Mouse (Mus musculus) embryonic facial prominence, embryonic 11.5 days (tissue): ENCODE data around the gene Smim23. TPM values are rescaled to one million over a fixed set of nuclear protein-coding genes. Genes with fewer than 3 reads are reported as not detected.

Source experiments
- ATAC-seq: fragments of 200-750 bp; cut with Nextera tagmentation; replicated peaks from 2 replicates; pipeline ENCODE4 v1.8.0; 2017; ENCODE audit warnings: low read depth; ENCODE audit not compliant: insufficient number of reproducible peaks, low FRiP score, low TSS enrichment
- DNase-seq: peaks from one replicate; pipeline ENCODE4 v3.0.0-alpha.2; 2015; ENCODE audit warnings: low spot score
- H3K27ac ChIP-seq: fragments of 300-500 bp; sonication (generic); replicated peaks from 2 replicates; pipeline ENCODE4 v1.5.1; 2014; ENCODE audit warnings: mild to moderate bottlenecking, low read depth, low read length, control low read depth
- H3K27me3 ChIP-seq: fragments of 300-500 bp; sonication (generic); 2 replicates; pipeline ENCODE4 v1.6.1; 2014; ENCODE audit warnings: mild to moderate bottlenecking, low read length, moderate library complexity, mixed read lengths; ENCODE audit not compliant: control insufficient read depth, insufficient read depth
- H3K36me3 ChIP-seq: fragments of 300-500 bp; sonication (generic); replicated peaks from 2 replicates; pipeline ENCODE4 v1.6.1; 2014; ENCODE audit warnings: low read depth, mild to moderate bottlenecking, low read length, moderate library complexity, mixed read lengths; ENCODE audit not compliant: control insufficient read depth, insufficient read depth
- H3K4me1 ChIP-seq: fragments of 300-500 bp; sonication (generic); 2 replicates; pipeline ENCODE4 v1.6.1; 2014; ENCODE audit warnings: low read length, mixed read lengths; ENCODE audit not compliant: control insufficient read depth, insufficient read depth
- H3K4me2 ChIP-seq: fragments of 300-500 bp; sonication (generic); 2 replicates; pipeline ENCODE4 v1.6.1; 2014; ENCODE audit warnings: low read depth, mild to moderate bottlenecking, control low read depth, low read length, moderate library complexity
- H3K4me3 ChIP-seq: fragments of 300-500 bp; sonication (generic); 2 replicates; pipeline ENCODE4 v1.5.1; 2014; ENCODE audit warnings: low read depth, low read length, control low read depth
- H3K9ac ChIP-seq: fragments of 300-500 bp; sonication (generic); replicated peaks from 2 replicates; pipeline ENCODE4 v1.6.1; 2014; ENCODE audit warnings: mild to moderate bottlenecking, control low read depth, low read length
- H3K9me3 ChIP-seq: fragments of 300-500 bp; sonication (generic); replicated peaks from 2 replicates; pipeline ENCODE4 v1.6.1; 2016; ENCODE audit warnings: mild to moderate bottlenecking, low read length, inconsistent platforms, mixed read lengths; ENCODE audit not compliant: control insufficient read depth
- WGBS: fragments of 180-500 bp; shearing (Covaris S2); extraction: QIAGEN DNeasy Blood & Tissue Kit; methylation state at CpG from one replicate; pipeline ENCODE4 v1.1.7; 2014; 5-methylcytosine and 5-hydroxymethylcytosine counted together
- polyA plus RNA-seq: library from polyadenylated mRNA; unstranded; fragments of >200 nt; fragmentation: Nextera tagmentation; extraction: Ambion mirVana; gene quantifications from 2 replicates; pipeline ENCODE4 v1.2.1, GENCODE M21; 2014

The Smim23 gene
- polyA plus RNA-seq, 1 experiment from 2014 or later: not detected

- Histone ChIP-seq H3K9ac (no peak overlapping the region), H3K36me3 (no peaks in the 10 kb centered on the region), H3K27me3 (no peaks in the 10 kb centered on the region), H3K4me3 (no peak overlapping the region), H3K27ac (no peak overlapping the region), H3K9me3 (no peaks in the 10 kb centered on the region), H3K4me2 (no peak overlapping the region), H3K4me1 (no peaks in the 10 kb centered on the region)
- DNase-seq (no peak), ATAC-seq (no peak)
- WGBS: 83% methylated on average over 12 of the region's 12 CpGs
Measured at GRCm38 (mm10) chr11:32768642-32769343, 55.6 kb downstream of the Smim23 start.

Other genes starting within 250 kb of the Smim23 start
- 83.3 and 90.6 TPM in 2 replicates for gene Fbxw11, start 181.9 kb downstream of the Smim23 start, polyA plus RNA-seq